Mouse (Mus musculus): ENCODE results near the gene Urb1.

- TF ChIP-seq GATA1 (IDR thresholded peaks at IDR 0.05; ENCODE audit: borderline replicate concordance, low read length) (no peak), FLI1 (IDR thresholded peaks at IDR 0.05; ENCODE audit: low read length) (no peak)
Observed at GRCm38 (mm10) chr16:90827498-90827897, 17.3 kb upstream of the Urb1 start.

Data from megakaryocyte, embryonic 14.5 days (primary cell).